Mouse (Mus musculus): ENCODE results near the gene Sgcd. TPM values are rescaled to one million over a fixed set of nuclear protein-coding genes. Genes with fewer than 3 reads are reported as not detected.
"Not testable (repeated sequence)": the region's sequence is repeated elsewhere in the genome, so short reads cannot be mapped to it uniquely, and the experiment has no call there.

The Sgcd gene
- polyA plus RNA-seq, 1 experiment from 2014 or later = 5.3 TPM

- DNase-seq (ENCODE audit: low spot score) (no peak), ATAC-seq (ENCODE audit: insufficient number of reproducible peaks, low FRiP score, low TSS enrichment, low read depth) (no peak)
- no peaks in the 10 kb centered on the region for H3K9me3 ChIP-seq (ENCODE audit: control insufficient read depth, low read length)
- no peak overlapping the region for H3K4me2 ChIP-seq (ENCODE audit: low read depth, severe bottlenecking)
- no peak overlapping the region for H3K27ac ChIP-seq (replicated peaks; ENCODE audit: low read depth, low read length)
- 61% methylated on average over 1 of the region's 1 CpGs for whole genome bisulfite sequencing
- H3K9ac ChIP-seq (ENCODE audit: low read length) = no peak overlapping the region
- H3K4me3 ChIP-seq (ENCODE audit: low read depth, low read length) = no peak overlapping the region
- no peaks in the 10 kb centered on the region for H3K27me3 ChIP-seq (ENCODE audit: control insufficient read depth, insufficient read depth, low read length)
- H3K4me1 ChIP-seq (ENCODE audit: control insufficient read depth, insufficient read depth, low read length) = no peaks in the 10 kb centered on the region
- H3K36me3 ChIP-seq (ENCODE audit: control insufficient read depth, insufficient read depth, low read length) = no peaks in the 10 kb centered on the region
Measured at GRCm38 (mm10) chr11:47473493-47474230, 515.1 kb downstream of the Sgcd start.

GRCm38 (mm10) chr11:47460700-47461099 is 528.1 kb downstream of the Sgcd start:
- not testable (repeated sequence) for H3K27me3 ChIP-seq (ENCODE audit: control insufficient read depth, insufficient read depth, low read length); ATAC-seq (ENCODE audit: insufficient number of reproducible peaks, low FRiP score, low TSS enrichment, low read depth); H3K9ac ChIP-seq (ENCODE audit: low read length)

GRCm38 (mm10) chr11:47460149-47460548 is 528.6 kb downstream of the Sgcd start:
- no peaks in the 10 kb centered on the region for H3K9me3 ChIP-seq (ENCODE audit: control insufficient read depth, low read length)
- WGBS = 79% methylated on average over 2 of the region's 2 CpGs
- H3K27me3 ChIP-seq (ENCODE audit: control insufficient read depth, insufficient read depth, low read length) = no peaks in the 10 kb centered on the region
- H3K4me1 ChIP-seq (ENCODE audit: control insufficient read depth, insufficient read depth, low read length) = no peaks in the 10 kb centered on the region
- ATAC-seq (ENCODE audit: insufficient number of reproducible peaks, low FRiP score, low TSS enrichment, low read depth) (no peak), DNase-seq (ENCODE audit: low spot score) (no peak)
- H3K36me3 ChIP-seq (ENCODE audit: control insufficient read depth, insufficient read depth, low read length) = no peaks in the 10 kb centered on the region
- H3K4me3 ChIP-seq (ENCODE audit: low read depth, low read length) = no peak overlapping the region
- H3K9ac ChIP-seq (ENCODE audit: low read length) = no peak overlapping the region
- H3K27ac ChIP-seq (replicated peaks; ENCODE audit: low read depth, low read length) = no peak overlapping the region
- H3K4me2 ChIP-seq (ENCODE audit: low read depth, severe bottlenecking) = no peak overlapping the region

More at GRCm38 (mm10) chr11:47460700-47461099, 528.1 kb downstream of the Sgcd start:
- H3K4me1 ChIP-seq (ENCODE audit: control insufficient read depth, insufficient read depth, low read length); H3K4me2 ChIP-seq (ENCODE audit: low read depth, severe bottlenecking); DNase-seq (ENCODE audit: low spot score); H3K36me3 ChIP-seq (ENCODE audit: control insufficient read depth, insufficient read depth, low read length); H3K27ac ChIP-seq (replicated peaks; ENCODE audit: low read depth, low read length); H3K4me3 ChIP-seq (ENCODE audit: low read depth, low read length); H3K9me3 ChIP-seq (ENCODE audit: control insufficient read depth, low read length): not testable (repeated sequence)

- H3K4me3 ChIP-seq (ENCODE audit: low read depth, low read length) = no peak overlapping the region
- no peak overlapping the region for H3K4me2 ChIP-seq (ENCODE audit: low read depth, severe bottlenecking)
- no peak overlapping the region for H3K9ac ChIP-seq (ENCODE audit: low read length)
- no peak overlapping the region for H3K27ac ChIP-seq (replicated peaks; ENCODE audit: low read depth, low read length)
- no peaks in the 10 kb centered on the region for H3K9me3 ChIP-seq (ENCODE audit: control insufficient read depth, low read length)
- DNase-seq (ENCODE audit: low spot score) = no peak
- no peaks in the 10 kb centered on the region for H3K4me1 ChIP-seq (ENCODE audit: control insufficient read depth, insufficient read depth, low read length)
- no peak for ATAC-seq (ENCODE audit: insufficient number of reproducible peaks, low FRiP score, low TSS enrichment, low read depth)
- WGBS = 81% methylated on average over 3 of the region's 3 CpGs
- no peaks in the 10 kb centered on the region for H3K36me3 ChIP-seq (ENCODE audit: control insufficient read depth, insufficient read depth, low read length)
- H3K27me3 ChIP-seq (ENCODE audit: control insufficient read depth, insufficient read depth, low read length) = no peaks in the 10 kb centered on the region
Measured at GRCm38 (mm10) chr11:47459214-47459613, 529.6 kb downstream of the Sgcd start.

GRCm38 (mm10) chr11:47447790-47448189 is 541.0 kb downstream of the Sgcd start:
- Histone ChIP-seq H3K27me3 (ENCODE audit: control insufficient read depth, insufficient read depth, low read length) (no peaks in the 10 kb centered on the region), H3K27ac (replicated peaks; ENCODE audit: low read depth, low read length) (no peak overlapping the region), H3K4me1 (ENCODE audit: control insufficient read depth, insufficient read depth, low read length) (no peaks in the 10 kb centered on the region), H3K4me2 (ENCODE audit: low read depth, severe bottlenecking) (no peak overlapping the region), H3K4me3 (ENCODE audit: low read depth, low read length) (no peak overlapping the region), H3K9ac (ENCODE audit: low read length) (no peak overlapping the region), H3K9me3 (ENCODE audit: control insufficient read depth, low read length) (no peaks in the 10 kb centered on the region), H3K36me3 (ENCODE audit: control insufficient read depth, insufficient read depth, low read length) (no peaks in the 10 kb centered on the region)
- WGBS = 54% methylated on average over 2 of the region's 2 CpGs
- DNase-seq (ENCODE audit: low spot score) (no peak), ATAC-seq (ENCODE audit: insufficient number of reproducible peaks, low FRiP score, low TSS enrichment, low read depth) (no peak)

GRCm38 (mm10) chr11:47446337-47446736 is 542.4 kb downstream of the Sgcd start:
- Histone ChIP-seq H3K27ac (replicated peaks; ENCODE audit: low read depth, low read length) (no peak overlapping the region), H3K4me1 (ENCODE audit: control insufficient read depth, insufficient read depth, low read length) (no peaks in the 10 kb centered on the region), H3K9ac (ENCODE audit: low read length) (no peak overlapping the region), H3K4me2 (ENCODE audit: low read depth, severe bottlenecking) (no peak overlapping the region), H3K36me3 (ENCODE audit: control insufficient read depth, insufficient read depth, low read length) (no peaks in the 10 kb centered on the region), H3K27me3 (ENCODE audit: control insufficient read depth, insufficient read depth, low read length) (no peaks in the 10 kb centered on the region), H3K4me3 (ENCODE audit: low read depth, low read length) (no peak overlapping the region), H3K9me3 (ENCODE audit: control insufficient read depth, low read length) (no peaks in the 10 kb centered on the region)
- DNase-seq (ENCODE audit: low spot score) (no peak), ATAC-seq (ENCODE audit: insufficient number of reproducible peaks, low FRiP score, low TSS enrichment, low read depth) (no peak)
- WGBS = 83% methylated on average over 3 of the region's 3 CpGs

- Histone ChIP-seq H3K9ac (ENCODE audit: low read length) (no peak overlapping the region), H3K27ac (replicated peaks; ENCODE audit: low read depth, low read length) (no peak overlapping the region), H3K4me3 (ENCODE audit: low read depth, low read length) (no peak overlapping the region), H3K9me3 (ENCODE audit: control insufficient read depth, low read length) (no peaks in the 10 kb centered on the region), H3K36me3 (ENCODE audit: control insufficient read depth, insufficient read depth, low read length) (no peaks in the 10 kb centered on the region), H3K27me3 (ENCODE audit: control insufficient read depth, insufficient read depth, low read length) (no peaks in the 10 kb centered on the region), H3K4me2 (ENCODE audit: low read depth, severe bottlenecking) (no peak overlapping the region), H3K4me1 (ENCODE audit: control insufficient read depth, insufficient read depth, low read length) (no peaks in the 10 kb centered on the region)
- ATAC-seq (ENCODE audit: insufficient number of reproducible peaks, low FRiP score, low TSS enrichment, low read depth) (no peak), DNase-seq (ENCODE audit: low spot score) (no peak)
- WGBS = 86% methylated on average over 2 of the region's 2 CpGs
Measured at GRCm38 (mm10) chr11:47445683-47446082, 543.1 kb downstream of the Sgcd start.

GRCm38 (mm10) chr11:47442266-47442665 is 546.5 kb downstream of the Sgcd start:
- H3K27me3 ChIP-seq (ENCODE audit: control insufficient read depth, insufficient read depth, low read length) = no peaks in the 10 kb centered on the region
- DNase-seq (ENCODE audit: low spot score) (no peak), ATAC-seq (ENCODE audit: insufficient number of reproducible peaks, low FRiP score, low TSS enrichment, low read depth) (no peak)
- H3K4me2 ChIP-seq (ENCODE audit: low read depth, severe bottlenecking) = no peak overlapping the region
- no peak overlapping the region for H3K27ac ChIP-seq (replicated peaks; ENCODE audit: low read depth, low read length)
- H3K4me3 ChIP-seq (ENCODE audit: low read depth, low read length) = no peak overlapping the region
- no peak overlapping the region for H3K9ac ChIP-seq (ENCODE audit: low read length)
- 81% methylated on average over 2 of the region's 2 CpGs for WGBS
- no peaks in the 10 kb centered on the region for H3K9me3 ChIP-seq (ENCODE audit: control insufficient read depth, low read length)
- no peaks in the 10 kb centered on the region for H3K4me1 ChIP-seq (ENCODE audit: control insufficient read depth, insufficient read depth, low read length)
- no peaks in the 10 kb centered on the region for H3K36me3 ChIP-seq (ENCODE audit: control insufficient read depth, insufficient read depth, low read length)

GRCm38 (mm10) chr11:47399607-47400006 is 589.2 kb downstream of the Sgcd start:
- H3K4me2 ChIP-seq (ENCODE audit: low read depth, severe bottlenecking) = no peak overlapping the region
- H3K9me3 ChIP-seq (ENCODE audit: control insufficient read depth, low read length) = no peaks in the 10 kb centered on the region
- no peaks in the 10 kb centered on the region for H3K27me3 ChIP-seq (ENCODE audit: control insufficient read depth, insufficient read depth, low read length)
- no peak overlapping the region for H3K9ac ChIP-seq (ENCODE audit: low read length)
- no peaks in the 10 kb centered on the region for H3K36me3 ChIP-seq (ENCODE audit: control insufficient read depth, insufficient read depth, low read length)
- 58% methylated on average over 3 of the region's 3 CpGs for WGBS
- DNase-seq (ENCODE audit: low spot score) (no peak), ATAC-seq (ENCODE audit: insufficient number of reproducible peaks, low FRiP score, low TSS enrichment, low read depth) (no peak)
- H3K4me1 ChIP-seq (ENCODE audit: control insufficient read depth, insufficient read depth, low read length) = no peaks in the 10 kb centered on the region
- H3K4me3 ChIP-seq (ENCODE audit: low read depth, low read length) = no peak overlapping the region
- H3K27ac ChIP-seq (replicated peaks; ENCODE audit: low read depth, low read length) = no peak overlapping the region
